Mouse (Mus musculus) forebrain, embryonic 12.5 days (tissue): ENCODE results near the gene Ino80b. TPM values are rescaled to one million over a fixed set of nuclear protein-coding genes. Genes with fewer than 3 reads are reported as not detected.

Experiments
- ATAC-seq: fragments of 200-750 bp; cut with Nextera tagmentation; 2 replicates; pipeline ENCODE4 v1.8.0; 2017; ENCODE audit warnings: moderate TSS enrichment; ENCODE audit not compliant: low FRiP score
- H3K27ac ChIP-seq: fragments of 300-500 bp; sonication (generic); 2 replicates; pipeline ENCODE4 v1.5.1; 2016; ENCODE audit warnings: mild to moderate bottlenecking
- H3K27me3 ChIP-seq: fragments of 300-500 bp; sonication (generic); 2 replicates; pipeline ENCODE4 v1.6.1; 2016; ENCODE audit warnings: mild to moderate bottlenecking
- H3K36me3 ChIP-seq: fragments of 300-500 bp; sonication (generic); replicated peaks from 2 replicates; pipeline ENCODE4 v1.6.1; 2016; ENCODE audit warnings: mild to moderate bottlenecking
- H3K4me1 ChIP-seq: fragments of 300-500 bp; sonication (generic); 2 replicates; pipeline ENCODE4 v1.6.1; 2016
- H3K4me2 ChIP-seq: fragments of 300-500 bp; sonication (generic); 2 replicates; pipeline ENCODE4 v1.6.1; 2016; ENCODE audit warnings: mild to moderate bottlenecking, moderate library complexity
- H3K4me3 ChIP-seq: fragments of 300-500 bp; sonication (generic); replicated peaks from 2 replicates; pipeline ENCODE4 v1.5.1; 2016; ENCODE audit warnings: mild to moderate bottlenecking
- H3K9ac ChIP-seq: fragments of 300-500 bp; sonication (generic); 2 replicates; pipeline ENCODE4 v1.6.1; 2016; ENCODE audit warnings: mild to moderate bottlenecking
- H3K9me3 ChIP-seq: fragments of 300-500 bp; sonication (generic); 2 replicates; pipeline ENCODE4 v1.6.1; 2016
- WGBS: fragments of 180-500 bp; shearing (Covaris S2); methylation state at CpG from one replicate; pipeline ENCODE4 v1.1.7; 2016; 5-methylcytosine and 5-hydroxymethylcytosine counted together
- polyA plus RNA-seq: library from polyadenylated mRNA; unstranded; fragments of >200 nt; fragmentation: Nextera tagmentation; extraction: Ambion mirVana; gene quantifications from 2 replicates; pipeline ENCODE4 v1.2.1, GENCODE M21; 2016

Gene Ino80b
- polyA plus RNA-seq, 1 experiment from 2014 or later: 19.0 TPM

GRCm38 (mm10) chr6:83087926-83088260 is 37.3 kb downstream of the Ino80b start:
- Histone ChIP-seq H3K27ac (no peak overlapping the region), H3K27me3 (peaks cover 96% of the 10 kb centered on the region), H3K4me1 (peaks cover 13% of the 10 kb centered on the region), H3K4me2 (peak overlapping the region; percentile 21; the same call in 1 of the 2 replicates), H3K4me3 (no peak overlapping the region), H3K9me3 (no peaks in the 10 kb centered on the region), H3K9ac (no peak overlapping the region), H3K36me3 (no peaks in the 10 kb centered on the region)
- no peak for ATAC-seq
- 3% methylated on average over 9 of the region's 9 CpGs for WGBS

- H3K27ac ChIP-seq: no peak overlapping the region
- no peaks in the 10 kb centered on the region for H3K9me3 ChIP-seq
- H3K27me3 ChIP-seq: peaks cover 96% of the 10 kb centered on the region
- no peak for ATAC-seq
- H3K4me3 ChIP-seq: peak overlapping the region; percentile 7
- H3K36me3 ChIP-seq: peaks cover 3% of the 10 kb centered on the region
- H3K4me1 ChIP-seq: peaks cover 13% of the 10 kb centered on the region
- 1% methylated on average over 47 of the region's 47 CpGs for WGBS
- peak overlapping the region; percentile 21; the same call in 1 of the 2 replicates for H3K4me2 ChIP-seq
- H3K9ac ChIP-seq: no peak overlapping the region
These were observed 37.9 kb downstream of the Ino80b start for GRCm38 (mm10) chr6:83087205-83087925.

- WGBS: 1% methylated on average over 29 of the region's 42 CpGs
- Histone ChIP-seq H3K4me3 (peak within 1 kb of the TSS; percentile 7; the same call in 1 of the 2 replicates), H3K9me3 (no peaks in the 10 kb centered on the region), H3K9ac (no peak within 1 kb of the TSS), H3K4me2 (no peak within 1 kb of the TSS; the same call in 1 of the 2 replicates), H3K27me3 (peaks cover 93% of the 10 kb centered on the region), H3K4me1 (peaks cover 13% of the 10 kb centered on the region), H3K27ac (no peak within 1 kb of the TSS), H3K36me3 (peaks cover 11% of the 10 kb centered on the region)
- ATAC-seq: no peak
These were observed 38.9 kb downstream of the Ino80b start, which contains the start of gene Lbx2 for GRCm38 (mm10) chr6:83086121-83087035. Gene Lbx2, plus strand, starts transcription at chr6:83086367.

- Histone ChIP-seq H3K4me3 (no peak overlapping the region), H3K4me2 (no peak overlapping the region)
These were observed 40.8 kb downstream of the Ino80b start for GRCm38 (mm10) chr6:83084477-83084876.

GRCm38 (mm10) chr6:83083497-83083896 is 41.7 kb downstream of the Ino80b start:
- no peak overlapping the region for H3K4me2 ChIP-seq
- 8% methylated on average over 5 of the region's 5 CpGs for WGBS

More at GRCm38 (mm10) chr6:83084477-83084876, 40.8 kb downstream of the Ino80b start:
- Histone ChIP-seq H3K9ac (no peak overlapping the region), H3K27ac (no peak overlapping the region), H3K27me3 (peaks cover 76% of the 10 kb centered on the region), H3K36me3 (peaks cover 30% of the 10 kb centered on the region), H3K9me3 (no peaks in the 10 kb centered on the region), H3K4me1 (peaks cover 19% of the 10 kb centered on the region)
- no peak for ATAC-seq
- 4% methylated on average over 6 of the region's 6 CpGs for WGBS

GRCm38 (mm10) chr6:83080210-83080609 is 45.0 kb downstream of the Ino80b start:
- H3K4me2 ChIP-seq: no peak overlapping the region
- no peak overlapping the region for H3K9ac ChIP-seq
- H3K4me1 ChIP-seq: peaks cover 20% of the 10 kb centered on the region
- peaks cover 30% of the 10 kb centered on the region for H3K36me3 ChIP-seq
- H3K27ac ChIP-seq: no peak overlapping the region
- WGBS: 95% methylated on average over 5 of the region's 5 CpGs
- no peaks in the 10 kb centered on the region for H3K9me3 ChIP-seq
- peaks cover 56% of the 10 kb centered on the region for H3K27me3 ChIP-seq
- no peak for ATAC-seq
- no peak overlapping the region for H3K4me3 ChIP-seq

More at GRCm38 (mm10) chr6:83083497-83083896, 41.7 kb downstream of the Ino80b start:
- Histone ChIP-seq H3K4me3 (no peak overlapping the region), H3K36me3 (peaks cover 30% of the 10 kb centered on the region), H3K9ac (no peak overlapping the region), H3K27ac (no peak overlapping the region), H3K27me3 (peaks cover 66% of the 10 kb centered on the region), H3K4me1 (peaks cover 26% of the 10 kb centered on the region), H3K9me3 (no peaks in the 10 kb centered on the region)
- ATAC-seq: no peak

GRCm38 (mm10) chr6:83078324-83078858 is 46.8 kb downstream of the Ino80b start:
- peak overlapping the region; percentile 88 for H3K27ac ChIP-seq
- peak overlapping the region; percentile 77 for H3K4me3 ChIP-seq
- under 1% methylated on average over 46 of the region's 46 CpGs for WGBS
- peaks cover 20% of the 10 kb centered on the region for H3K4me1 ChIP-seq
- H3K36me3 ChIP-seq: peaks cover 30% of the 10 kb centered on the region
- peaks cover 56% of the 10 kb centered on the region for H3K27me3 ChIP-seq
- H3K9me3 ChIP-seq: no peaks in the 10 kb centered on the region
- H3K9ac ChIP-seq: peak overlapping the region; percentile 81
- peak overlapping the region; percentile 98 for H3K4me2 ChIP-seq
- ATAC-seq: peak; percentile 93

GRCm38 (mm10) chr6:83077630-83078323 is 47.5 kb downstream of the Ino80b start, which contains the start of gene Pcgf1:
Gene Pcgf1, plus strand, starts transcription at chr6:83077869.
- peaks cover 56% of the 10 kb centered on the region for H3K27me3 ChIP-seq
- under 1% methylated on average over 54 of the region's 54 CpGs for WGBS

GRCm38 (mm10) chr6:83074979-83075378 is 50.3 kb downstream of the Ino80b start:
- Histone ChIP-seq H3K27ac (no peak overlapping the region), H3K36me3 (peaks cover 5% of the 10 kb centered on the region), H3K4me3 (no peak overlapping the region), H3K4me2 (no peak overlapping the region), H3K9me3 (no peaks in the 10 kb centered on the region), H3K9ac (no peak overlapping the region), H3K27me3 (peaks cover 75% of the 10 kb centered on the region), H3K4me1 (peaks cover 33% of the 10 kb centered on the region)
- ATAC-seq: no peak
- 14% methylated on average over 2 of the region's 2 CpGs for WGBS

More at GRCm38 (mm10) chr6:83077630-83078323, 47.5 kb downstream of the Ino80b start, which contains the start of gene Pcgf1:
- H3K36me3 ChIP-seq: peaks cover 30% of the 10 kb centered on the region
- H3K4me1 ChIP-seq: peaks cover 20% of the 10 kb centered on the region
- peak within 1 kb of the TSS; percentile 77 for H3K4me3 ChIP-seq
- no peaks in the 10 kb centered on the region for H3K9me3 ChIP-seq
- peak; percentile 86 for ATAC-seq
- peak within 1 kb of the TSS; percentile 88 for H3K27ac ChIP-seq
- H3K9ac ChIP-seq: peak within 1 kb of the TSS; percentile 81
- H3K4me2 ChIP-seq: peak within 1 kb of the TSS; percentile 98
